Mouse (Mus musculus): Measurements from ENCODE around the gene Drap1. TPM values are rescaled to one million over a fixed set of nuclear protein-coding genes. Genes with fewer than 3 reads are reported as not detected.

The Drap1 gene
- total and polyA plus RNA-seq, 3 experiments: 183 to 307 TPM; not detected in 1

DNA sequence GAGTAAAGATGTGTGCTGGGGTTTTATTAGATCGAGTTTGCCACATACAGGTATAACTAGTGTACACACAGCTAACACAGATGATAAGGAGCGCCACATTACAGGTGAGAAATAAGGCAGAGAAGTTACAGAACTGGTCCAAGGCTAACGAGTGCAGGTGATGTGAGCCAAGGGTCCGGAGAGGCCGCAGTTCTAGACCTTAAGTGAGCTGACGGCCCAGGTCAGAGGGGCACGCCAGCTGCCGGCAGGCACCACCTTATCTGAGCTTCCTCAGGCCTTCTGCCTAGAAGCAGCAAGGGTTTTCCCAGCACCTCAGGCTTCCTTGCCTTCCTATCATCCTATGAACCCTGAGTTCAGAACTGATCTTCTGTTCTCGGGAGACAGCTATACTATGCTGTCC, 5.1 kb downstream of the Drap1 start:
- no peak for TF ChIP-seq USF1 (IDR thresholded peaks at IDR 0.05; ENCODE audit: low read depth, low read length)
- Histone ChIP-seq H3K36me3 (ENCODE audit: control insufficient read depth in 1 of 2, insufficient read depth in 2 of 2, low read length in 2 of 2) (peaks cover 0 to 2% of the 10 kb centered on the region in 2 experiments; a peak in 2 of 4 replicates), H3K79me2 (ENCODE audit: control insufficient read depth, insufficient read depth, low read length, poor library complexity) (peaks cover 10% of the 10 kb centered on the region)

GRCm38 (mm10) chr19:5418750-5419466, 5.9 kb downstream of the Drap1 start:
- Histone ChIP-seq H3K27ac (ENCODE audit: control insufficient read depth, low read depth, low read length) (no peak overlapping the region), H3K4me3 (ENCODE audit: control insufficient read depth in 1 of 2, insufficient read depth in 1 of 2, low read depth in 2 of 2, low read length in 2 of 2) (no peak overlapping the region), H3K36me3 (ENCODE audit: control insufficient read depth in 1 of 2, insufficient read depth in 2 of 2, low read length in 2 of 2) (peaks cover 0 to 2% of the 10 kb centered on the region in 2 experiments; a peak in 2 of 4 replicates), H3K9me3 (replicated peaks; ENCODE audit: insufficient read depth, low read length) (no peaks in the 10 kb centered on the region), H3K4me1 (ENCODE audit: control insufficient read depth in 1 of 2, insufficient read depth in 2 of 2, low read length in 2 of 2) (peaks cover 0 to 6% of the 10 kb centered on the region in 2 experiments; a peak in 1 of 4 replicates), H3K9ac (ENCODE audit: control insufficient read depth, low read depth, low read length, poor library complexity, severe bottlenecking) (no peak overlapping the region), H3K27me3 (ENCODE audit: control insufficient read depth in 1 of 2, insufficient read depth in 2 of 2, low read length in 2 of 2) (no peaks in the 10 kb centered on the region), H3K79me2 (ENCODE audit: control insufficient read depth, insufficient read depth, low read length, poor library complexity) (peaks cover 4% of the 10 kb centered on the region)
- DNase-seq (ENCODE audit: low read depth, low spot score): no peak
- no peak for TF ChIP-seq JUND (IDR thresholded peaks at IDR 0.05; ENCODE audit: low read depth, low read length)
- TF ChIP-seq ZC3H11A (IDR thresholded peaks at IDR 0.05; ENCODE audit: low read depth, low read length): no peak
- TF ChIP-seq USF1 (IDR thresholded peaks at IDR 0.05; ENCODE audit: low read depth, low read length): no peak
- TF ChIP-seq MAZ (IDR thresholded peaks at IDR 0.05; ENCODE audit: low read depth, low read length): no peak
- no peak for TF ChIP-seq CTCF (IDR thresholded peaks at IDR 0.05 in 2 of 3, conservative IDR thresholded peaks at IDR 0.05 in 1 of 3; ENCODE audit: control insufficient read depth in 1 of 3, insufficient read depth in 1 of 3, low read depth in 2 of 3, low read length in 3 of 3, poor library complexity in 1 of 3, severe bottlenecking in 1 of 3)
- no peak for TF ChIP-seq POLR2A (IDR thresholded peaks at IDR 0.05; ENCODE audit: control insufficient read depth in 1 of 2, insufficient read depth in 1 of 2, low read depth in 1 of 2, low read length in 2 of 2, poor library complexity in 1 of 2)
- no peak for TF ChIP-seq RAD21 (IDR thresholded peaks at IDR 0.05; ENCODE audit: low read depth, low read length)
- TF ChIP-seq ETS1 (IDR thresholded peaks at IDR 0.05; ENCODE audit: low read depth, low read length): no peak

More for the DNA sequence above, 5.1 kb downstream of the Drap1 start:
- Histone ChIP-seq H3K4me3 (ENCODE audit: control insufficient read depth in 1 of 2, insufficient read depth in 1 of 2, low read depth in 2 of 2, low read length in 2 of 2) (no peak overlapping the region), H3K27me3 (ENCODE audit: control insufficient read depth in 1 of 2, insufficient read depth in 2 of 2, low read length in 2 of 2) (no peaks in the 10 kb centered on the region), H3K4me1 (ENCODE audit: control insufficient read depth in 1 of 2, insufficient read depth in 2 of 2, low read length in 2 of 2) (peaks cover 0 to 7% of the 10 kb centered on the region in 2 experiments; a peak in 1 of 4 replicates), H3K9me3 (replicated peaks; ENCODE audit: insufficient read depth, low read length) (no peaks in the 10 kb centered on the region), H3K9ac (ENCODE audit: control insufficient read depth, low read depth, low read length, poor library complexity, severe bottlenecking) (no peak overlapping the region), H3K27ac (ENCODE audit: control insufficient read depth, low read depth, low read length) (no peak overlapping the region)
- DNase-seq (ENCODE audit: low read depth, low spot score): no peak

DNA sequence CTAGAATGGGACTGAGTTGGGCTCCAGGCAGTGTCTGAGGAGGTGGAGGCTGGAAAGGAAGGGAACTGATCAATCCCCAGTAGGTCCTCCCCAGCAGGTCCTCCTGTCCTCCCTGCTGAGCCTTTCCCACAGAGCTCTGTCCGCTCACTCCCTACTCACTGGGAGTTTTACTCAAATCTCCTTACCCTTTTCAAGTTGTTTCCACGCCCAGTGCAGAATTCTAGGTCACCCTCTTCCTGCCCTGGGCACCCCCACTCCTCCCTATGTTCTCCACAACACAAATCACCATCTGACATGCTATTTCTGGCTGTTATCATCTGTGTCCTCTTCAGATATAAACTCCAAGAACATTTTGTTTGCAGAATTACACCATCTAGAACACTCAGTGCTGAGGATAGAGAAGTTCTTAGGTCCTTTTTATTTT, 10.2 kb downstream of the Drap1 start:
- Histone ChIP-seq H3K36me3 (ENCODE audit: control insufficient read depth in 1 of 2, insufficient read depth in 2 of 2, low read length in 2 of 2) (no peaks in the 10 kb centered on the region), H3K27me3 (ENCODE audit: control insufficient read depth in 1 of 2, insufficient read depth in 2 of 2, low read length in 2 of 2) (no peaks in the 10 kb centered on the region), H3K79me2 (ENCODE audit: control insufficient read depth, insufficient read depth, low read length, poor library complexity) (no peaks in the 10 kb centered on the region), H3K4me1 (ENCODE audit: control insufficient read depth in 1 of 2, insufficient read depth in 2 of 2, low read length in 2 of 2) (0 out of 4 replicates have a peak, but pooled peaks cover 0 to 2% of the 10 kb centered on the region in 2 experiments), H3K9me3 (replicated peaks; ENCODE audit: insufficient read depth, low read length) (no peaks in the 10 kb centered on the region), H3K27ac (ENCODE audit: control insufficient read depth, low read depth, low read length) (no peak overlapping the region), H3K4me3 (ENCODE audit: control insufficient read depth in 1 of 2, insufficient read depth in 1 of 2, low read depth in 2 of 2, low read length in 2 of 2) (no peak overlapping the region), H3K9ac (ENCODE audit: control insufficient read depth, low read depth, low read length, poor library complexity, severe bottlenecking) (no peak overlapping the region)
- DNase-seq (ENCODE audit: low read depth, low spot score): no peak
- 0 out of 2 replicates have a peak, but pooled peaks have one; percentile 16 for TF ChIP-seq ETS1 (IDR thresholded peaks at IDR 0.05; ENCODE audit: low read depth, low read length)
- 0 out of 2 replicates have a peak, but pooled peaks have one; percentile 2 for TF ChIP-seq ZNF384 (IDR thresholded peaks at IDR 0.05; ENCODE audit: low read depth, low read length)
- TF ChIP-seq CHD1 (IDR thresholded peaks at IDR 0.05; ENCODE audit: low read depth, low read length): no peak
